Mouse (Mus musculus) hindbrain, embryonic 14.5 days (tissue): ENCODE measurements around the gene Boc. TPM values are rescaled to one million over a fixed set of nuclear protein-coding genes. Genes with fewer than 3 reads are reported as not detected.
A peak's percentile ranks its signal among the peaks of the same experiment; 100 is the strongest.

Experiments used
- ATAC-seq: fragments of 200-750 bp; cut with Nextera tagmentation; 2 replicates; pipeline ENCODE4 v1.8.0; 2017; ENCODE audit warnings: moderate number of reproducible peaks, mild to moderate bottlenecking, moderate TSS enrichment, moderate library complexity; ENCODE audit not compliant: low FRiP score
- DNase-seq: peaks from one replicate; pipeline ENCODE4 v3.0.0-alpha.2; 2015; ENCODE audit warnings: low spot score
- H3K27ac ChIP-seq: fragments of 300-500 bp; sonication (generic); 2 replicates; pipeline ENCODE4 v1.5.1; 2014; ENCODE audit warnings: mild to moderate bottlenecking, moderate library complexity
- H3K27me3 ChIP-seq: fragments of 300-500 bp; sonication (generic); 2 replicates; pipeline ENCODE4 v1.6.1; 2014; ENCODE audit warnings: mild to moderate bottlenecking, low read length, mixed read lengths; ENCODE audit not compliant: control insufficient read depth, insufficient read depth
- H3K36me3 ChIP-seq: fragments of 300-500 bp; sonication (generic); replicated peaks from 2 replicates; pipeline ENCODE4 v1.6.1; 2014; ENCODE audit not compliant: control insufficient read depth, insufficient read depth
- H3K4me1 ChIP-seq: fragments of 300-500 bp; sonication (generic); replicated peaks from 2 replicates; pipeline ENCODE4 v1.6.1; 2014; ENCODE audit warnings: antibody characterized with exemption, low read length, mixed read lengths; ENCODE audit not compliant: control insufficient read depth, insufficient read depth
- H3K4me2 ChIP-seq: fragments of 300-500 bp; sonication (generic); replicated peaks from 2 replicates; pipeline ENCODE4 v1.6.1; 2014; ENCODE audit warnings: mild to moderate bottlenecking, moderate library complexity
- H3K4me3 ChIP-seq: fragments of 300-500 bp; sonication (generic); replicated peaks from 2 replicates; pipeline ENCODE4 v1.5.1; 2014; ENCODE audit warnings: mild to moderate bottlenecking, low read length
- H3K9ac ChIP-seq: fragments of 300-500 bp; sonication (generic); 2 replicates; pipeline ENCODE4 v1.6.1; 2014
- H3K9me3 ChIP-seq: fragments of 300-500 bp; sonication (generic); 2 replicates; pipeline ENCODE4 v1.6.1; 2016; ENCODE audit warnings: low read length; ENCODE audit not compliant: control insufficient read depth
- WGBS: fragments of 180-500 bp; shearing (Covaris S2); extraction: QIAGEN DNeasy Blood & Tissue Kit; methylation state at CpG from one replicate; pipeline ENCODE4 v1.1.7; 2014; 5-methylcytosine and 5-hydroxymethylcytosine counted together
- polyA plus RNA-seq: library from polyadenylated mRNA; unstranded; fragments of >200 nt; fragmentation: Nextera tagmentation; extraction: Ambion mirVana; gene quantifications from 2 replicates; pipeline ENCODE4 v1.2.1, GENCODE M21; 2014

Gene Boc
- 10.1 and 11.8 TPM in 2 replicates for polyA plus RNA-seq

- peak; percentile 68 for DNase-seq
- Histone ChIP-seq H3K9ac (peak within 1 kb of the TSS; percentile 79), H3K4me1 (peaks cover 15% of the 10 kb centered on the region; the same call in 1 of the 2 replicates), H3K4me2 (peak within 1 kb of the TSS; percentile 88), H3K9me3 (no peaks in the 10 kb centered on the region), H3K36me3 (no peaks in the 10 kb centered on the region), H3K4me3 (peak within 1 kb of the TSS; percentile 65), H3K27me3 (no peaks in the 10 kb centered on the region), H3K27ac (peak within 1 kb of the TSS; percentile 81)
- under 1% methylated on average over 44 of the region's 46 CpGs for WGBS
- ATAC-seq, result peak; percentile 68
Observed at GRCm38 (mm10) chr16:44558471-44559329, at the start of gene Boc. Gene Boc (minus strand): TSS chr16:44558897.

- Histone ChIP-seq H3K9ac (no peak overlapping the region), H3K4me1 (peaks cover 7% of the 10 kb centered on the region), H3K4me3 (no peak overlapping the region), H3K27ac (no peak overlapping the region), H3K36me3 (no peaks in the 10 kb centered on the region), H3K27me3 (no peaks in the 10 kb centered on the region), H3K9me3 (no peaks in the 10 kb centered on the region), H3K4me2 (no peak overlapping the region)
- WGBS, result 90% methylated on average over 1 of the region's 1 CpGs
- ATAC-seq, result no peak
- DNase-seq, result no peak
Observed at GRCm38 (mm10) chr16:44606643-44607042, 47.9 kb upstream of the Boc start.

- Histone ChIP-seq H3K9ac (no peak overlapping the region), H3K4me2 (no peak overlapping the region), H3K36me3 (no peaks in the 10 kb centered on the region), H3K4me3 (no peak overlapping the region), H3K4me1 (peaks cover 10% of the 10 kb centered on the region), H3K27me3 (no peaks in the 10 kb centered on the region), H3K27ac (no peak overlapping the region), H3K9me3 (no peaks in the 10 kb centered on the region)
- DNase-seq (no peak), ATAC-seq (no peak)
- 70% methylated on average over 9 of the region's 9 CpGs for whole genome bisulfite sequencing
Observed at GRCm38 (mm10) chr16:44604021-44604616, 45.4 kb upstream of the Boc start.

- ATAC-seq (no peak), DNase-seq (no peak)
- no peak overlapping the region for H3K4me3 ChIP-seq
- no peak overlapping the region for H3K27ac ChIP-seq
- no peaks in the 10 kb centered on the region for H3K36me3 ChIP-seq
- H3K9ac ChIP-seq, result no peak overlapping the region
- peaks cover 10% of the 10 kb centered on the region for H3K4me1 ChIP-seq
- no peaks in the 10 kb centered on the region for H3K27me3 ChIP-seq
- H3K9me3 ChIP-seq, result no peaks in the 10 kb centered on the region
- WGBS, result 25% methylated on average over 8 of the region's 8 CpGs
- H3K4me2 ChIP-seq, result no peak overlapping the region
Observed at GRCm38 (mm10) chr16:44601999-44602794, 43.5 kb upstream of the Boc start.

GRCm38 (mm10) chr16:44601182-44601581, 42.5 kb upstream of the Boc start:
- H3K27ac ChIP-seq, result no peak overlapping the region
- ATAC-seq (no peak), DNase-seq (no peak)
- H3K9ac ChIP-seq, result no peak overlapping the region
- H3K27me3 ChIP-seq, result no peaks in the 10 kb centered on the region
- H3K4me1 ChIP-seq, result peaks cover 10% of the 10 kb centered on the region
- no peak overlapping the region for H3K4me3 ChIP-seq
- H3K9me3 ChIP-seq, result no peaks in the 10 kb centered on the region
- H3K4me2 ChIP-seq, result no peak overlapping the region
- no peaks in the 10 kb centered on the region for H3K36me3 ChIP-seq
- WGBS, result 5% methylated on average over 2 of the region's 2 CpGs

- DNase-seq, result no peak
- Histone ChIP-seq H3K9me3 (no peaks in the 10 kb centered on the region), H3K4me1 (peaks cover 9% of the 10 kb centered on the region), H3K4me2 (no peak overlapping the region), H3K9ac (no peak overlapping the region), H3K27me3 (no peaks in the 10 kb centered on the region), H3K4me3 (no peak overlapping the region), H3K36me3 (no peaks in the 10 kb centered on the region), H3K27ac (no peak overlapping the region)
- no peak for ATAC-seq
- 91% methylated on average over 2 of the region's 2 CpGs for WGBS
Observed at GRCm38 (mm10) chr16:44597106-44597806, 38.6 kb upstream of the Boc start.

GRCm38 (mm10) chr16:44589506-44589905, 30.8 kb upstream of the Boc start:
- H3K27me3 ChIP-seq, result no peaks in the 10 kb centered on the region
- DNase-seq (no peak), ATAC-seq (no peak)
- H3K4me1 ChIP-seq, result no peaks in the 10 kb centered on the region
- no peaks in the 10 kb centered on the region for H3K36me3 ChIP-seq
- H3K4me3 ChIP-seq, result no peak overlapping the region
- H3K27ac ChIP-seq, result no peak overlapping the region
- no peak overlapping the region for H3K4me2 ChIP-seq
- H3K9me3 ChIP-seq, result no peaks in the 10 kb centered on the region
- H3K9ac ChIP-seq, result no peak overlapping the region
- 87% methylated on average over 1 of the region's 1 CpGs for WGBS

- DNase-seq, result peak; percentile 61
- Histone ChIP-seq H3K4me3 (no peak overlapping the region), H3K9me3 (no peaks in the 10 kb centered on the region), H3K27ac (no peak overlapping the region), H3K27me3 (no peaks in the 10 kb centered on the region), H3K36me3 (no peaks in the 10 kb centered on the region), H3K9ac (no peak overlapping the region), H3K4me1 (no peaks in the 10 kb centered on the region), H3K4me2 (peak overlapping the region; percentile 2; the same call in 1 of the 2 replicates)
- 20% methylated on average over 15 of the region's 15 CpGs for WGBS
- ATAC-seq, result peak; percentile 69; the same call in 1 of the 2 replicates
Observed at GRCm38 (mm10) chr16:44579421-44580024, 20.8 kb upstream of the Boc start.
